Mouse (Mus musculus) hindbrain, postnatal 0 days (tissue): ENCODE results near the gene Borcs8. TPM values are rescaled to one million over a fixed set of nuclear protein-coding genes. Genes with fewer than 3 reads are reported as not detected.

Source experiments
- ATAC-seq: fragments of 200-750 bp; cut with Nextera tagmentation; 2 replicates; pipeline ENCODE4 v1.8.0; 2017; ENCODE audit warnings: mild to moderate bottlenecking, moderate TSS enrichment, moderate library complexity
- DNase-seq: peaks from one replicate; pipeline ENCODE4 v3.0.0-alpha.2; 2015; ENCODE audit warnings: low spot score
- H3K27ac ChIP-seq: fragments of 300-500 bp; sonication (generic); 2 replicates; pipeline ENCODE4 v1.5.1; 2014; ENCODE audit warnings: mild to moderate bottlenecking
- H3K27me3 ChIP-seq: fragments of 300-500 bp; sonication (generic); 2 replicates; pipeline ENCODE4 v1.6.1; 2014; ENCODE audit warnings: low read length, mixed read lengths; ENCODE audit not compliant: insufficient read depth
- H3K36me3 ChIP-seq: fragments of 300-500 bp; sonication (generic); 2 replicates; pipeline ENCODE4 v1.6.1; 2014; ENCODE audit warnings: low read length, mixed read lengths; ENCODE audit not compliant: insufficient read depth
- H3K4me1 ChIP-seq: fragments of 300-500 bp; sonication (generic); 2 replicates; pipeline ENCODE4 v1.6.1; 2014; ENCODE audit warnings: antibody characterized with exemption, low read length, mixed read lengths; ENCODE audit not compliant: insufficient read depth
- H3K4me2 ChIP-seq: fragments of 300-500 bp; sonication (generic); 2 replicates; pipeline ENCODE4 v1.6.1; 2014; ENCODE audit warnings: low read depth, mild to moderate bottlenecking, low read length, moderate library complexity, mixed read lengths
- H3K4me3 ChIP-seq: fragments of 300-500 bp; sonication (generic); 2 replicates; pipeline ENCODE4 v1.5.1; 2014; ENCODE audit warnings: low read length
- H3K9ac ChIP-seq: fragments of 300-500 bp; sonication (generic); replicated peaks from 2 replicates; pipeline ENCODE4 v1.6.1; 2014; ENCODE audit warnings: mild to moderate bottlenecking, low read length, moderate library complexity, mixed read lengths
- H3K9me3 ChIP-seq: fragments of 300-500 bp; sonication (generic); 2 replicates; pipeline ENCODE4 v1.6.1; 2016; ENCODE audit warnings: low read length, mixed read lengths
- CTCF ChIP-seq: IDR thresholded peaks from 2 replicates; pipeline ENCODE4 v1.5.1; 2016; ENCODE audit warnings: antibody characterized with exemption, control low read depth, low read depth
- WGBS: fragments of 180-500 bp; shearing (Covaris S2); extraction: QIAGEN DNeasy Blood & Tissue Kit; methylation state at CpG from one replicate; pipeline ENCODE4 v1.1.7; 2014; 5-methylcytosine and 5-hydroxymethylcytosine counted together
- polyA plus RNA-seq: library from polyadenylated mRNA; unstranded; fragments of >200 nt; fragmentation: Nextera tagmentation; extraction: Ambion mirVana; gene quantifications from 2 replicates; pipeline ENCODE4 v1.2.1, GENCODE M21; 2015
- total RNA-seq: library from RNA; depleted of rRNA; stranded (reverse); fragments of >200 nt; gene quantifications from 2 replicates; pipeline ENCODE4 v1.2.3, GENCODE M21; 2014

The Borcs8 gene
- total and polyA plus RNA-seq, 2 experiments from 2014 or later = 55.0 to 71.4 TPM

GRCm38 (mm10) chr8:70147678-70148607 is 8.6 kb downstream of the Borcs8 start:
- Histone ChIP-seq H3K27ac (no peak overlapping the region), H3K9me3 (no peaks in the 10 kb centered on the region), H3K36me3 (peaks cover 15% of the 10 kb centered on the region), H3K27me3 (no peaks in the 10 kb centered on the region), H3K4me3 (no peak overlapping the region), H3K4me2 (no peak overlapping the region), H3K9ac (no peak overlapping the region), H3K4me1 (no peaks in the 10 kb centered on the region)
- ATAC-seq = no peak
- no peak for DNase-seq
- 87% methylated on average over 7 of the region's 7 CpGs for WGBS
- TF ChIP-seq CTCF = no peak

DNA sequence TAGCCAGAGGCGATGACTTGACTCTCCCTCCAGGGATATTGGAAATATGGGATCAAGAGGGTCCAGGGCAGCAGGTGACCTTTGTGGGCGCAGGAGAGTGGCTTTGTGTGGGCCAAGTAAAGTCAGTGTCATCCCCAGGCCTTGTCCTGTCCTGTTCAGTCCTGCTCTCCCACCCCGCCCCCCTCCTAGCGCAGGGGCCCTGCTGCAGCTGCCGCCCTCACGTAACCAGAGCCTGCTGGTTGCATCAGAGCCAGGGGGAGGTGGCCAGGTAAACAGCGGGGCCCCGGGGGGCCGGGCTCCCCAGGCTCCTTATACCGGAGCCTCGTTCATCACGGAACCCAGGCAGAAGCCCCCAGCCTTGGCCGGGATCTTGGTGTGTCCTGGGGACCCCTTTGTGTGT is 10.9 kb downstream of the Borcs8 start:
- Histone ChIP-seq H3K27me3 (no peaks in the 10 kb centered on the region), H3K4me2 (no peak overlapping the region), H3K27ac (no peak overlapping the region), H3K4me1 (no peaks in the 10 kb centered on the region), H3K9me3 (no peaks in the 10 kb centered on the region), H3K36me3 (peaks cover 6% of the 10 kb centered on the region), H3K4me3 (no peak overlapping the region), H3K9ac (no peak overlapping the region)
- ATAC-seq (no peak), DNase-seq (no peak)
- TF ChIP-seq CTCF = no peak
- WGBS = 20% methylated on average over 13 of the region's 13 CpGs

- no peak for TF ChIP-seq CTCF
- no peaks in the 10 kb centered on the region for H3K36me3 ChIP-seq
- no peaks in the 10 kb centered on the region for H3K27me3 ChIP-seq
- WGBS = 16% methylated on average over 22 of the region's 22 CpGs
- no peak overlapping the region for H3K4me3 ChIP-seq
- no peak overlapping the region for H3K27ac ChIP-seq
- H3K4me2 ChIP-seq = peak overlapping the region; percentile 42
- no peaks in the 10 kb centered on the region for H3K4me1 ChIP-seq
- no peak overlapping the region for H3K9ac ChIP-seq
- no peaks in the 10 kb centered on the region for H3K9me3 ChIP-seq
- ATAC-seq (peak; percentile 90), DNase-seq (peak; percentile 84)
Observed at GRCm38 (mm10) chr8:70152537-70153257, 13.4 kb downstream of the Borcs8 start.

- Histone ChIP-seq H3K36me3 (no peaks in the 10 kb centered on the region), H3K9ac (no peak overlapping the region), H3K4me1 (no peaks in the 10 kb centered on the region), H3K27ac (no peak overlapping the region), H3K27me3 (no peaks in the 10 kb centered on the region), H3K4me2 (no peak overlapping the region), H3K9me3 (no peaks in the 10 kb centered on the region), H3K4me3 (no peak overlapping the region)
- ATAC-seq (no peak), DNase-seq (no peak)
- 96% methylated on average over 1 of the region's 1 CpGs for WGBS
- no peak for TF ChIP-seq CTCF
Observed at GRCm38 (mm10) chr8:70157240-70157800, 18.0 kb downstream of the Borcs8 start.

GRCm38 (mm10) chr8:70158069-70158853 is 19.0 kb downstream of the Borcs8 start:
- TF ChIP-seq CTCF = peak; percentile 11; the same call in 1 of the 2 replicates
- WGBS = 14% methylated on average over 39 of the region's 40 CpGs
- Histone ChIP-seq H3K27me3 (no peaks in the 10 kb centered on the region), H3K27ac (peak overlapping the region; percentile 32; the same call in 1 of the 2 replicates), H3K4me3 (peak overlapping the region; percentile 49), H3K9ac (peak overlapping the region; percentile 59), H3K4me2 (peak overlapping the region; percentile 80), H3K4me1 (no peaks in the 10 kb centered on the region), H3K36me3 (no peaks in the 10 kb centered on the region), H3K9me3 (no peaks in the 10 kb centered on the region)
- peak; percentile 94 for ATAC-seq
- peak; percentile 89 for DNase-seq

DNA sequence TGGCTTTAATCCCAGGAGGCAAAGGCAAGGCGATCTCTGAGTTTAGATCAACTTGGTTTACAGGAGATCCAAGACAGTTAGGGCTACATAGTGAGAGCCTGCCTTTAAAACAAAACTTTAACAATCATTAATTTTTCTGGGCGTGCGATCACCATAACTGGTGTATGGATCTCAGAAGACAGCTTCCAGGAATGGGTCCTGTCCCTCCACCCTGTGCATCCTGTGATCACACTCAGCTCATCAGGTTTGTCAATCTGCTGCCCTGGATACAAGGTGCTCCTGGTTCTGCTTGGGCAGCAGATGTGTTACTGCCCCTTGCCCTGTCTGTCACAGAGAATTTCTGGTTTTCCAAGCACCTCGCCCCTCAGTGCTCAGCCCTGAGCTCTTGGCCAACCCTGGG is 19.9 kb downstream of the Borcs8 start:
- H3K4me1 ChIP-seq = no peaks in the 10 kb centered on the region
- TF ChIP-seq CTCF = no peak
- H3K4me3 ChIP-seq = no peak overlapping the region
- no peak for DNase-seq
- no peaks in the 10 kb centered on the region for H3K9me3 ChIP-seq
- no peak overlapping the region for H3K9ac ChIP-seq
- no peak for ATAC-seq
- H3K36me3 ChIP-seq = no peaks in the 10 kb centered on the region
- H3K27ac ChIP-seq = no peak overlapping the region
- WGBS = 87% methylated on average over 4 of the region's 4 CpGs
- peak overlapping the region; percentile 80; the same call in 1 of the 2 replicates for H3K4me2 ChIP-seq
- no peaks in the 10 kb centered on the region for H3K27me3 ChIP-seq
